Mouse (Mus musculus): ENCODE results near the gene Tmem72. TPM values are rescaled to one million over a fixed set of nuclear protein-coding genes. Genes with fewer than 3 reads are reported as not detected.

Gene Tmem72
- polyA plus RNA-seq, 1 experiment from 2014 or later: 0.08 TPM

DNA sequence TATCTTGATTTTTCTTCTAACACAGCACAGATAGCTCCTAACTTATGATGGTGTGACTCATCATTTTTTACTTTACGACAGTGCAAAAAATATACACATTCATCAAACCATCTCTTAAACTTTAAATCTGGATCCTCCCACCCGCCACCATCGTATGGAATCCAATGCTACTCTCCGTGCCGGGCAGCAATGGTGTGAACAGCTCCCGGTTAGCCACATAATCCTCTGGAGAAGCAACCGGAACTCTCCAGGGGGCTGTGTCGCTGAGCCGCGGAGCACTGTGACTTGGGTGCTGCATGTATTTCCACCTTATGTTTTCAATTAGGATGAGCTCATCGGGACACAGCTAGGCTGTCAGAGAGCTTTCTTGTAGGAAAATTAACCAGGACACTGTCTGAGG is 73.8 kb downstream of the Tmem72 start:
- no peak overlapping the region for H3K4me3 ChIP-seq
- H3K27me3 ChIP-seq: no peaks in the 10 kb centered on the region
- no peaks in the 10 kb centered on the region for H3K9me3 ChIP-seq
- no peak overlapping the region for H3K4me2 ChIP-seq (replicated peaks)
- no peak overlapping the region for H3K27ac ChIP-seq (replicated peaks)
- ATAC-seq (ENCODE audit: low FRiP score, low read depth): no peak
- peaks cover 35% of the 10 kb centered on the region for H3K36me3 ChIP-seq
- whole genome bisulfite sequencing: 87% methylated on average over 11 of the region's 11 CpGs
- H3K9ac ChIP-seq (replicated peaks): no peak overlapping the region
- no peaks in the 10 kb centered on the region for H3K4me1 ChIP-seq

DNA sequence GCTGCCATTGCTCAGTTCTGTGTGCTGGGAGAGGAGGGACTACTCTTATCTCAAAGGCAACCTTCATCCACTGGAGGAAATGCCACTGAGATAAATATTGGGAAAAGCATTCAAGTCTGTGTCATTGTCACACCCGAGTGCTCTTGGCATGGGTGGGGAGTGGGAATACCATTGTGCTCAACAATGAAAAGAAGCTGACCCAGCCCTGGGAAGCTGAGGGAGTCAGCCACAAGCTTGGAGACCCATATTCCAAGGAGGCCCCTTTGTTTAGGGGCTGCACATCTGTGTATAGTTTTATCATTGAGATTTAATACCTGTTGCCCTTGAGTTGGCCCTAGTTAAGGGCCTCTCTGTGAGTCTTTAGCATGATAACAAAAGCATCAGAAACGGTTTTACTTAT is 77.0 kb downstream of the Tmem72 start:
- no peak for ATAC-seq (ENCODE audit: low FRiP score, low read depth)
- WGBS: 70% methylated on average over 2 of the region's 2 CpGs
- Histone ChIP-seq H3K4me1 (no peaks in the 10 kb centered on the region), H3K27ac (replicated peaks) (no peak overlapping the region), H3K4me2 (replicated peaks) (no peak overlapping the region), H3K9me3 (no peaks in the 10 kb centered on the region), H3K9ac (replicated peaks) (no peak overlapping the region), H3K27me3 (no peaks in the 10 kb centered on the region), H3K4me3 (no peak overlapping the region), H3K36me3 (peaks cover 29% of the 10 kb centered on the region)

- H3K9ac ChIP-seq (replicated peaks): no peak overlapping the region
- 79% methylated on average over 2 of the region's 2 CpGs for WGBS
- H3K4me2 ChIP-seq (replicated peaks): no peak overlapping the region
- no peak for ATAC-seq (ENCODE audit: low FRiP score, low read depth)
- no peak overlapping the region for H3K27ac ChIP-seq (replicated peaks)
- no peaks in the 10 kb centered on the region for H3K4me1 ChIP-seq
- H3K4me3 ChIP-seq: no peak overlapping the region
- H3K36me3 ChIP-seq: peaks cover 23% of the 10 kb centered on the region; the same call in 1 of the 2 replicates
- no peaks in the 10 kb centered on the region for H3K27me3 ChIP-seq
- no peaks in the 10 kb centered on the region for H3K9me3 ChIP-seq
Observed at GRCm38 (mm10) chr6:116638871-116639270, 77.8 kb downstream of the Tmem72 start.

DNA sequence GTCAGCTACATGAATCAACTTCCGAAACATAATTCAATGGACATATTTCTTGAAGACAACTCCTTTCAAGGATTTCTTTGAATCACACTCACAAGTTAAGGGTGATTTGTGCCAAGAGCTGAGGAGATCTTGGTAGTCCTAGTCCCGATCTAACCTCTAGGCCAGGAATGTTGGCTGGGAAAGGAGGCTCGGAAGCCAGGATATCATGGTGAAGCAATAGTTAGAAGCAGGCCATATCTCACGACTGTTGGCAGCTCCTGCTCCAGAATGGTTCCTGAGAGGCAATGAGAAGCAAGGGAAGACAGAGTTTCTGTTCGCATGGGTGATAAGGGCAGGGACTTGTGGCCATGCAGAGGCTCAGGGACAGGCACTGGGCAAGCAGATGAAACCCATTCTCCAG is 79.2 kb downstream of the Tmem72 start:
- no peak overlapping the region for H3K4me3 ChIP-seq
- peaks cover 16% of the 10 kb centered on the region; the same call in 1 of the 2 replicates for H3K36me3 ChIP-seq
- H3K4me1 ChIP-seq: no peaks in the 10 kb centered on the region
- no peaks in the 10 kb centered on the region for H3K27me3 ChIP-seq
- WGBS: 91% methylated on average over 5 of the region's 5 CpGs
- no peak overlapping the region for H3K9ac ChIP-seq (replicated peaks)
- no peak overlapping the region for H3K4me2 ChIP-seq (replicated peaks)
- no peaks in the 10 kb centered on the region for H3K9me3 ChIP-seq
- H3K27ac ChIP-seq (replicated peaks): no peak overlapping the region
- no peak for ATAC-seq (ENCODE audit: low FRiP score, low read depth)

DNA sequence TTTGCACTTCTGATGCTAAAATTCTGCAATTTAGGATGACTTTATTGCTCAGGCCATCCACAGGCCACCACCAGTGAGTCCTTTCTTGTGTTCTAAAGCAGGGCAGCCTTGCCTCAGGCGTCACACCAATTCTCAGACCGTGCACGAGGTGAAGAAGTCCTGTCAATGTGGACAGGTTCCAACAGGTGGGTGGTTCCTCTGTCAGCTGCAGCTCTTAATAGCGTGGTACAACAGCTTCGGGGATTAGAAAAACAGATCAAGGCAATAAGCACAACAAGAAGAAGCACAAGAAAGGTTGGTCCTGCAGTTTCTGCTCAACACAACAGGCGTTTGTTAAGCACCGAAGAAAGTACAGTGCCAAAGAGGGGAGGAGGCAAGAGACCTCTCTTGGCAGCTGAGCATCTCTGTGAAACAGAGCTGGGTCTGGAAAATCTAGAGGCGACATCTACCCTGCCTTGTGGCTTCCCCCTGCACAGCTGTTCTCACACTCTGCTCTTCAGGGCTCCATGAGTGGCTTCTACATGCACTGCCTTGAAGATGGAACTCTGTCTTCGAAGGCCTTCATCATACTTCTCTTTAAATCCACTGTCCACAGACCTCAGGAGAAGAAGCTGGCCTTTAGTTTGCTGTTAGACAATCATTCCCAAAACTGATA is 80.0 kb downstream of the Tmem72 start:
- Histone ChIP-seq H3K4me3 (no peak overlapping the region), H3K27ac (replicated peaks) (no peak overlapping the region), H3K36me3 (peaks cover 16% of the 10 kb centered on the region; the same call in 1 of the 2 replicates), H3K4me1 (no peaks in the 10 kb centered on the region), H3K9ac (replicated peaks) (no peak overlapping the region), H3K9me3 (no peaks in the 10 kb centered on the region), H3K27me3 (no peaks in the 10 kb centered on the region), H3K4me2 (replicated peaks) (no peak overlapping the region)
- ATAC-seq (ENCODE audit: low FRiP score, low read depth): no peak
- WGBS: 89% methylated on average over 9 of the region's 9 CpGs

GRCm38 (mm10) chr6:116635251-116636180 is 81.2 kb downstream of the Tmem72 start:
- H3K27me3 ChIP-seq: no peaks in the 10 kb centered on the region
- H3K27ac ChIP-seq (replicated peaks): no peak overlapping the region
- ATAC-seq (ENCODE audit: low FRiP score, low read depth): no peak
- H3K4me1 ChIP-seq: no peaks in the 10 kb centered on the region
- no peak overlapping the region for H3K9ac ChIP-seq (replicated peaks)
- H3K4me3 ChIP-seq: no peak overlapping the region
- H3K4me2 ChIP-seq (replicated peaks): no peak overlapping the region
- peaks cover 16% of the 10 kb centered on the region; the same call in 1 of the 2 replicates for H3K36me3 ChIP-seq
- H3K9me3 ChIP-seq: no peaks in the 10 kb centered on the region
- WGBS: 78% methylated on average over 10 of the region's 10 CpGs

DNA sequence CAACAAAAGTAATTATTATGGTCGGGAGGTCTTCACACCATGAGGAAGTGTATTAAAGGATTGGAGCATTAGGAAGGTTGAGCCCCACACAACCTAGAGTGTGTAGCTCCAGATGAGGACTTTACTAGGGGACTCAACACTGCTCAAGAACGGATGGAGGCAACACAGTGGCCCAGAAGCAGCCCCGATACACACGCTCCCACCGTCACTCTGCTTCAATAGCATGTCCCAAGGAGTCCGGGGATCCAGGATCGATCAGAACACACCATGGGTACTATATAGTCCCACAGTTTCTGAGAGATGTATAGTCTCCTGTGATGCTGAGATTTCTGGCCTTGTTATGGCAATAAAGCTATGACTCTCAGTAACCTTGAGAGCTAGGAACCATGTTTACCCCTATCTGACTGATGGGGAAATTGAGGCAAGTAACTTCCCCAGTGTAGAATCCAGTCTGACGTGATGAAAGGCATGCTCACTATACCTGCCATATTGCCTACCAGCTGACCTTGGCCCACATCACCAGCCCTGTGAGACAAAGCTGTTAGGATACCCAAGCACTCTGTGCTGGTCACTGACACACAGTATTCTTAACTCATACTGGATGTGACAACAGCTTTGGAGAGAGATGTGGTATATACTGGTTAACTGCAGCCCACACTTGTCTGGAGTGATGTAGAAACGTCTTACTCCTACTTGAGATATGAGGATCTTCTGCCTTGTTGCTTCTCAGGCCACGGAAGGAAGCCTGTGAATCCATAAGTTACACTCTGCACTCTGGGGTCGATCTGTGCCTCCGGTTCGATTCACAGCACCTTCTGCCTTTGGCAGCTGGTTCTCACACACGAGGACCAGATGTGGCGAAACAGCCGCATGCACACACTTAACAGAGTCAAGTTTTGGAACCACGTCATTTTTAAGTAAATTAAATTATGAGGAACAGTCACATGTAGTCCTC is 82.7 kb downstream of the Tmem72 start:
- ATAC-seq (ENCODE audit: low FRiP score, low read depth): no peak

GRCm38 (mm10) chr6:116632129-116632528 is 84.6 kb downstream of the Tmem72 start:
- Histone ChIP-seq H3K36me3 (peaks cover 8% of the 10 kb centered on the region; the same call in 1 of the 2 replicates), H3K9me3 (no peaks in the 10 kb centered on the region), H3K27me3 (no peaks in the 10 kb centered on the region), H3K9ac (replicated peaks) (no peak overlapping the region), H3K4me3 (no peak overlapping the region), H3K4me1 (peaks cover 5% of the 10 kb centered on the region), H3K27ac (replicated peaks) (no peak overlapping the region), H3K4me2 (replicated peaks) (no peak overlapping the region)
- WGBS: 44% methylated on average over 1 of the region's 1 CpGs
- no peak for ATAC-seq (ENCODE audit: low FRiP score, low read depth)

More for the DNA sequence above, 82.7 kb downstream of the Tmem72 start:
- WGBS: 92% methylated on average over 17 of the region's 17 CpGs
- H3K4me1 ChIP-seq: no peaks in the 10 kb centered on the region
- H3K9me3 ChIP-seq: no peaks in the 10 kb centered on the region
- no peak overlapping the region for H3K4me2 ChIP-seq (replicated peaks)
- H3K27me3 ChIP-seq: no peaks in the 10 kb centered on the region
- peaks cover 16% of the 10 kb centered on the region; the same call in 1 of the 2 replicates for H3K36me3 ChIP-seq
- H3K27ac ChIP-seq (replicated peaks): no peak overlapping the region
- no peak overlapping the region for H3K4me3 ChIP-seq
- no peak overlapping the region for H3K9ac ChIP-seq (replicated peaks)

GRCm38 (mm10) chr6:116629766-116630165 is 86.9 kb downstream of the Tmem72 start:
- Histone ChIP-seq H3K27ac (replicated peaks) (peak overlapping the region; percentile 92; the same call in 1 of the 2 replicates), H3K4me3 (no peak overlapping the region), H3K36me3 (peaks cover 21% of the 10 kb centered on the region), H3K27me3 (no peaks in the 10 kb centered on the region), H3K9ac (replicated peaks) (no peak overlapping the region), H3K9me3 (no peaks in the 10 kb centered on the region), H3K4me1 (peaks cover 12% of the 10 kb centered on the region), H3K4me2 (replicated peaks) (no peak overlapping the region)
- 86% methylated on average over 10 of the region's 10 CpGs for WGBS
- no peak for ATAC-seq (ENCODE audit: low FRiP score, low read depth)

Data from midbrain, embryonic 12.5 days (tissue).